8 mouse cellular contexts compared by ENCODE assay signal in the genomic region with DNA sequence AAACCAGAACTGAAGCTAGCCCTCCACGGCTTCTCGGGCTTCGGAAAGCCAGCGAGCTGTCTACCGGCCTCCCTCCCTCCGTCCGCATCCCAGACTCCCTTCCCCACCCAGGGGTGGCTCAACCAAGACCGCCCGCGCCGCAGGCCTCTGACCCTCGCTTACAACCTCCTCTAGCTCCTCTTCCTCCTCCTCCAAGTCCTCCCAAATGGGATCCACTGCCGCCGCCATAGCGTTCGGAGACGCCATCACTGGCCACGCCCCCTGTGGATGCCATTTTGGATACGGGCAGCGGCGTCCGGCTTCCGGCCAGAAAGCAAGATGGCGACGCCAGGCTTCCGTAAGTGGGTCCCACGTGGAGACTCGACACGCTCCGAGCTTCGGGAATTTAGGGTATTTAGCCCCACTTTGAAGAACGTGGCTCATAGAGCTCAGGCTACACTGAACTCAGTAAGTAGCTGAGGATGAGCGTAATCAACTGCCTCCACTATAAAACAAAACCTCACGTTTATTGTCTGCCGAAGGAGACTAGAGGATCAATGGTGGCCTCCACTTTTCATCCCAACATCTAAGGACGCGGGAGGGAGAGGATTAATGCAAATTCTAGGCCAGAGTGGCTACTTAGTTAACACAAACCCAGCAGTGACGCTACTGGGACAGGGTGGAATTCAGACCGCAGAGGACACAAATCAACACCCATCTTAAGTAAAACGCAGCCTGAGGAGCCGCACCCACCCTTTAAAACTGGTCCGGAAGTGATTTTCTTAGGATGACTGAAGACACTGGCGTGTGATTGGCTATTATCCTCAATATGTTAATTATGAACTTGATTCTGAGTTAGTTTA. TPM values are rescaled to one million over a fixed set of nuclear protein-coding genes. Genes with fewer than 3 reads are reported as not detected.
DNase-seq lines count a peak whose midpoint lies in the region; ATAC-seq lines count a peak whose summit lies in the region.

Gene Gtf3c6 (minus strand): TSS at position 695 of the 842 bp plus-strand sequence.

- ATAC-seq in hindbrain, embryonic 12.5 days (ENCODE audit: low FRiP score) = peak; percentile 74

- H3K4me2 ChIP-seq in hindbrain, embryonic 12.5 days (replicated peaks) = peak within 1 kb of the TSS; percentile 69

- H3K27me3 ChIP-seq in hindbrain, embryonic 12.5 days = no peaks in the 10 kb centered on the region

- H3K36me3 ChIP-seq in hindbrain, embryonic 12.5 days = peaks cover 18% of the 10 kb centered on the region

- H3K27ac ChIP-seq in hindbrain, embryonic 12.5 days = peak within 1 kb of the TSS; percentile 89

- H3K4me1 ChIP-seq in hindbrain, embryonic 12.5 days = peaks cover 10% of the 10 kb centered on the region

- H3K9ac ChIP-seq in hindbrain, embryonic 12.5 days = peak within 1 kb of the TSS; percentile 88

- no peaks in the 10 kb centered on the region for H3K9me3 ChIP-seq in hindbrain, embryonic 12.5 days (replicated peaks)

- DNase-seq in Muller cell, postnatal 12 days (ENCODE audit: inconsistent ontology term) = peak; percentile 91
- peak; percentile 90 for DNase-seq in cerebellum, adult 9-11 months
- DNase-seq in frontal cortex, postnatal 10 days (ENCODE audit: low spot score in 2 of 2) = peak; percentile 87 to 93
- peak; percentile 96 for DNase-seq in layer of hippocampus, postnatal 14 days (ENCODE audit: low spot score in 2 of 2)
- DNase-seq in lung, postnatal 14 days = peak; percentile 94
- DNase-seq in retina, adult 2 months (ENCODE audit: low read depth, low spot score) = peak; percentile 70
- DNase-seq in thymus, postnatal 36 days = peak; percentile 92

- WGBS in hindbrain, embryonic 12.5 days = under 1% methylated on average over 43 of the region's 43 CpGs

- peak within 1 kb of the TSS; percentile 66 for H3K4me3 ChIP-seq in hindbrain, embryonic 12.5 days

RNA-seq across cellular contexts. Expression of gene Gtf3c6, which starts in this region (rescaled TPM):
- 135 and 136 TPM in 2 replicates for polyA plus RNA-seq in hindbrain, embryonic 12.5 days (2016; fragmentation: Nextera tagmentation; extraction: Ambion mirVana)
- 10 to 100 TPM; 25.2 to 29.7 TPM for total RNA-seq in layer of hippocampus, postnatal 14 days (2021)

Comparison
In these comparisons a context has a peak if more than half of its experiments do, and no peak if none do; other contexts are left out.
1. Peak in every context shown above with its lines: DNase-seq, ATAC-seq, H3K4me3 ChIP-seq and H3K27ac ChIP-seq.